Mouse (Mus musculus) embryo, embryonic 11 days (tissue): ENCODE results near the gene Celsr3.

Source experiments
- DNase-seq: peaks from one replicate; pipeline ENCODE4 v3.0.0-alpha.2; 2015

Celsr3 gene

GRCm38 (mm10) chr9:108858792-108859527 lies 32.8 kb downstream of the Celsr3 start:
- DNase-seq: no peak
